Mouse (Mus musculus) olfactory bulb, adult 2 months (tissue): ENCODE measurements around the gene Ctrb1.

Experiments used
- CTCF ChIP-seq: fragments of 200-500 bp; IDR thresholded peaks from 2 replicates; pipeline ENCODE4 v1.5.1; 2012; ENCODE audit warnings: low read depth, mild to moderate bottlenecking, low read length, moderate library complexity; ENCODE audit not compliant: insufficient read depth
- POLR2A ChIP-seq: fragments of 200-500 bp; IDR thresholded peaks from 2 replicates; pipeline ENCODE4 v1.6.1; 2012; ENCODE audit warnings: mild to moderate bottlenecking, low read depth, low read length, moderate library complexity; ENCODE audit not compliant: insufficient read depth

DNA sequence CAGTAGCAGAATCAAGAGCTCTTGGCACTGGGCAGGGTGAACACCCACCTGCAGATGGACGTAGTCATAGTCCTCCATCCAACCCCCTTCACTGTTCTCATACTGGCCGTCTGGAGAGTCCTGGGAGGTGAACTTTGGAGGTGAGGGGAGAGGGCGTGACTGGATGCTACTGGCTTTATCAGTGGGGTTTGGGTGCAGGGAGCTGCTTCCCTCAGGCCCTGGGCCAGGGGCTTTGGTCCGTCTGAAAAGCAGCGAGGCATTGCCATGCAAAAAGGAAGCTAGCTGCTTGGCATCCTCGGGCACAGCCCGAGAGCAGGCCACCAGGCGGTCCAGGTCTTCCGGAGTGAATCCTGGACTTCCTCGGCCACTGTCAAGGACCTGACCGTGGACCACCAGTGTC, 22.5 kb upstream of the Ctrb1 start:
- no peak for TF ChIP-seq POLR2A
- TF ChIP-seq CTCF: no peak
